Mouse (Mus musculus) lung, adult 10 weeks (tissue): ENCODE measurements around the gene Spaca9. TPM values are rescaled to one million over a fixed set of nuclear protein-coding genes. Genes with fewer than 3 reads are reported as not detected.

Experiments
- polyA plus RNA-seq: library from polyadenylated mRNA; stranded (reverse); fragments of 350-450 nt; fragmentation: Illumina TruSeq; extraction: RNeasy Lipid Tissue Mini Kit (QIAGEN cat#74804); gene quantifications from one replicate; pipeline ENCODE4 v1.2.3, GENCODE M21; 2014; ENCODE audit warnings: low read depth, low replicate concordance; ENCODE audit not compliant: insufficient read depth

Spaca9 gene
- 21.6 TPM for polyA plus RNA-seq

DNA sequence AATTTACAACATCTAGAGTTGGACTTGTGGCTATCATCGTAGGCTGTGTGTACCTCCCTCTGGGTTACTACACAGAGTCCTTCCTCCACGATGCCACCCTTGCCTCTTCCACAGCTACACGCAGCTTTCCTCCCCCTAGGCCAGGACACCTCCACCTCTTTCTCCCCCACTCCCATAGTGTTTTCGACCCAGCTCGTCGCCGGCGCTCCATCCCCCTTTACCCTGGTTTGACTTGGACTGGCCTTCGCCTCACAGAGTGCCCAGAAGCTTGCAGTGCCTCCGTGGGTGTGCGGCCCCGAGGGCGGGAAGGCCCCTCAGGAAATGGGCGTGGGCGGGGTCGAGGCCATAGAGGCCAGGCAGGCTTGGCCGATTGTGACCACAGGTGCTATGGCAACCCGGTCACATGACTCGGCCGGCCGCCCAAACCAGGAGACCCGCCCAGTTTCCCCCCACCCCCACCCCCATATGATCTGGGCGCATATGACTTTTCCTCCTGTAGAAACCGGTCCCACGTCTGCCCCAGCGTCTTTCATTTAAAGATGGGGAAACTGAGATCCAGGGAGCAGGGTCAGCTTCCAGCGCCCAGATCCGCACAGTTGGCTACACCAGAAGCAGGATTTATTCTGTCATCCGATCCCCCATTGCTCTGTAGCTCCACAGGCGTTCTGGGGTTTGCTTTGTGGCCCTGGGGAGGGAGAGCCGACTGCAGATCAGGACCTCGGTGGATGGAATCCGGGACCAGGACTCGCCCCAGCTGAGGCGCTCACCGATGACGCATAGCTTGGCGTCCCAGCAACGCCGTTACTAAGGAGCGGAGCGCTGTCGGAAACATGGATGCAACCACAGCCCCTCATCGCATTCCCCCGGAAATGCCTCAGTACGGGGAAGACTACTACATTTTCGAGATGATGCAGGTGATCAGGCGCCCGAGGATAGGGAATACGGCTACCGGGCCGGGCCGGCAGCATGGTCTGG lies at the start of gene Spaca9, which contains the start of gene Ak8:
Gene Spaca9, minus strand, starts transcription at position 367 of the 975 bp plus-strand sequence.
Gene Ak8, plus strand, starts transcription at position 804 of the 975 bp plus-strand sequence.

Other genes starting within 250 kb of the Spaca9 start
- 35.3 TPM for gene 1700007K13Rik, start 233.4 kb downstream of the Spaca9 start, polyA plus RNA-seq
- gene Mrps2, start 231.7 kb downstream of the Spaca9 start, polyA plus RNA-seq = 11.3 TPM
- 1.2 TPM for gene Gbgt1, start 202.8 kb downstream of the Spaca9 start, polyA plus RNA-seq
- not detected for gene Gm10134, start 193.6 kb downstream of the Spaca9 start, polyA plus RNA-seq
- 14.7 TPM for gene Ralgds, start 186.6 kb downstream of the Spaca9 start, polyA plus RNA-seq
- not detected for gene Cel, start 136.3 kb downstream of the Spaca9 start, polyA plus RNA-seq
- gene Gtf3c5, start 116.0 kb downstream of the Spaca9 start, polyA plus RNA-seq = 13.6 TPM
- 0.18 TPM for gene Gfi1b, start 77.7 kb downstream of the Spaca9 start, polyA plus RNA-seq
- 4.4 TPM for gene Tsc1, start 58.5 kb downstream of the Spaca9 start, polyA plus RNA-seq
- gene Ak8, start 437 bp upstream of the Spaca9 start, polyA plus RNA-seq = 5.4 TPM
- 4.9 TPM for gene Gtf3c4, start 140.6 kb upstream of the Spaca9 start, polyA plus RNA-seq
- 4.0 TPM for gene Ddx31, start 140.7 kb upstream of the Spaca9 start, polyA plus RNA-seq
- not detected for gene Barhl1, start 216.9 kb upstream of the Spaca9 start, polyA plus RNA-seq